Mouse (Mus musculus) embryonic facial prominence, embryonic 14.5 days (tissue): Measurements from ENCODE around the gene Srcin1. TPM values are rescaled to one million over a fixed set of nuclear protein-coding genes. Genes with fewer than 3 reads are reported as not detected.

ENCODE experiments used
- ATAC-seq: fragments of 200-750 bp; cut with Nextera tagmentation; 2 replicates; pipeline ENCODE4 v1.8.0; 2017; ENCODE audit warnings: low read depth, moderate number of reproducible peaks, moderate TSS enrichment
- DNase-seq: peaks from one replicate; pipeline ENCODE4 v3.0.0-alpha.2; 2015; ENCODE audit warnings: low spot score
- H3K27ac ChIP-seq: fragments of 300-500 bp; sonication (generic); replicated peaks from 2 replicates; pipeline ENCODE4 v1.5.1; 2014; ENCODE audit warnings: low read depth, mild to moderate bottlenecking, low read length, moderate library complexity
- H3K27me3 ChIP-seq: fragments of 300-500 bp; sonication (generic); replicated peaks from 2 replicates; pipeline ENCODE4 v1.6.1; 2014; ENCODE audit warnings: low read length; ENCODE audit not compliant: control insufficient read depth, insufficient read depth
- H3K36me3 ChIP-seq: fragments of 300-500 bp; sonication (generic); 2 replicates; pipeline ENCODE4 v1.6.1; 2014; ENCODE audit warnings: low read length, mixed read lengths; ENCODE audit not compliant: control insufficient read depth, insufficient read depth
- H3K4me1 ChIP-seq: fragments of 300-500 bp; sonication (generic); 2 replicates; pipeline ENCODE4 v1.6.1; 2014; ENCODE audit warnings: antibody characterized with exemption, low read length; ENCODE audit not compliant: control insufficient read depth, insufficient read depth
- H3K4me2 ChIP-seq: fragments of 300-500 bp; sonication (generic); 2 replicates; pipeline ENCODE4 v1.6.1; 2014; ENCODE audit warnings: low read depth, mild to moderate bottlenecking, low read length, moderate library complexity, mixed read lengths
- H3K4me3 ChIP-seq: fragments of 300-500 bp; sonication (generic); 2 replicates; pipeline ENCODE4 v1.5.1; 2014; ENCODE audit warnings: low read depth, mild to moderate bottlenecking, low read length
- H3K9ac ChIP-seq: fragments of 300-500 bp; sonication (generic); 2 replicates; pipeline ENCODE4 v1.6.1; 2014; ENCODE audit warnings: low read depth, mild to moderate bottlenecking, low read length, moderate library complexity, mixed read lengths
- H3K9me3 ChIP-seq: fragments of 300-500 bp; sonication (generic); 2 replicates; pipeline ENCODE4 v1.6.1; 2016; ENCODE audit warnings: low read length; ENCODE audit not compliant: control insufficient read depth
- WGBS: fragments of 180-500 bp; shearing (Covaris S2); extraction: QIAGEN DNeasy Blood & Tissue Kit; methylation state at CpG from one replicate; pipeline ENCODE4 v1.1.7; 2014; 5-methylcytosine and 5-hydroxymethylcytosine counted together
- polyA plus RNA-seq: library from polyadenylated mRNA; unstranded; fragments of >200 nt; fragmentation: Nextera tagmentation; extraction: Ambion mirVana; gene quantifications from 2 replicates; pipeline ENCODE4 v1.2.1, GENCODE M21; 2014

Srcin1 gene
- polyA plus RNA-seq, 1 experiment from 2014 or later = 1.6 TPM

DNA sequence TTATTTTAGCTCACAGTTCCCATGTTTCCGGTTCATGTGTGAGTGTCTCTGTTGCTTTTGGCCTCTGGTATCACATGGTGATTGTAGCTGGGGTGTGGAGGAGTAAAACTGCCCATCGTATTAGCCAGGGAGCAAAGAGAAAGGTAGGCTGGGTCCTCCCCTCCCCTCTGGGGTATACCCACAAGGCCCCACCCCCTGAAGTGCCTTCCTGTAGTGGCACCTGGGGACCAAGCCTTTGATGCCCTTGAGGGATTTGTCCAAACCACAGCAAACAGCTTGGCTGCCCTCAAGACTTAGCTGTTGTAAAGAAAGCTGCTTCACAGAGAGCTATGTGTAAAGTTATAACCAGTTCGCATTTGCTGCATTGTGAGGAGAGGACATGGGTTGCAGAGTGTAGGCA, 88.3 kb downstream of the Srcin1 start:
- no peak overlapping the region for H3K4me3 ChIP-seq
- no peak overlapping the region for H3K9ac ChIP-seq
- no peaks in the 10 kb centered on the region for H3K4me1 ChIP-seq
- no peak overlapping the region for H3K27ac ChIP-seq
- H3K9me3 ChIP-seq = no peaks in the 10 kb centered on the region
- ATAC-seq (no peak), DNase-seq (no peak)
- no peak overlapping the region for H3K4me2 ChIP-seq
- H3K27me3 ChIP-seq = no peaks in the 10 kb centered on the region
- peaks cover 83% of the 10 kb centered on the region for H3K36me3 ChIP-seq
- WGBS = 72% methylated on average over 3 of the region's 3 CpGs

GRCm38 (mm10) chr11:97485661-97486060, 90.3 kb downstream of the Srcin1 start:
- H3K27me3 ChIP-seq = no peaks in the 10 kb centered on the region
- H3K36me3 ChIP-seq = peaks cover 82% of the 10 kb centered on the region
- WGBS = 77% methylated on average over 8 of the region's 8 CpGs
- no peaks in the 10 kb centered on the region for H3K9me3 ChIP-seq
- no peak for DNase-seq
- no peak overlapping the region for H3K27ac ChIP-seq
- no peak overlapping the region for H3K4me3 ChIP-seq
- no peak overlapping the region for H3K4me2 ChIP-seq
- H3K9ac ChIP-seq = no peak overlapping the region
- H3K4me1 ChIP-seq = no peaks in the 10 kb centered on the region
- no peak for ATAC-seq

DNA sequence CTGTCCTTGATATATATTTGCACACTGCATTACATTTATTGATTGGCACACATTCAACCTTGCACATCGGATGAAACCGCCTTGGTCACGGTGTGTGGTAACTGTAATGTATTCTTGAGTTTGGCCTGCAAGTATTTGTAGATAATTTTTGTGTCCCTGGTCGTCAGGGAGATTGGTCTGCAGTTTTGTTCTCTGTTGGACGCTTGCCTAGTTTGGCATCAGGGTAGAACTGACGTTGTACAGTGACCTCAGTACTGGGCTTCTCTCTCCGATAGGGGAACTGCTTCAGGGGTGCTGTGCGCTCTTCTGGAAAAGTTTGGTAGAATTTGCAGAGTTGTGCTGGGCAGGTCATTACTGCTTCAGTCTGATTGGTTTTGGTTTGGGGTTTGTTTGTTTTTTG, 96.2 kb downstream of the Srcin1 start:
- Histone ChIP-seq H3K4me3 (no peak overlapping the region), H3K4me2 (no peak overlapping the region), H3K36me3 (peaks cover 88% of the 10 kb centered on the region), H3K9ac (no peak overlapping the region), H3K27ac (no peak overlapping the region), H3K4me1 (no peaks in the 10 kb centered on the region), H3K27me3 (no peaks in the 10 kb centered on the region), H3K9me3 (no peaks in the 10 kb centered on the region)
- WGBS = 79% methylated on average over 8 of the region's 8 CpGs
- DNase-seq (no peak), ATAC-seq (no peak)

GRCm38 (mm10) chr11:97479085-97479484, 96.9 kb downstream of the Srcin1 start:
- no peaks in the 10 kb centered on the region for H3K9me3 ChIP-seq
- no peak overlapping the region for H3K9ac ChIP-seq
- peaks cover 89% of the 10 kb centered on the region for H3K36me3 ChIP-seq
- DNase-seq = no peak
- no peak overlapping the region for H3K4me2 ChIP-seq
- 84% methylated on average over 10 of the region's 10 CpGs for WGBS
- no peaks in the 10 kb centered on the region for H3K4me1 ChIP-seq
- ATAC-seq = no peak
- no peaks in the 10 kb centered on the region for H3K27me3 ChIP-seq
- H3K27ac ChIP-seq = no peak overlapping the region
- no peak overlapping the region for H3K4me3 ChIP-seq

DNA sequence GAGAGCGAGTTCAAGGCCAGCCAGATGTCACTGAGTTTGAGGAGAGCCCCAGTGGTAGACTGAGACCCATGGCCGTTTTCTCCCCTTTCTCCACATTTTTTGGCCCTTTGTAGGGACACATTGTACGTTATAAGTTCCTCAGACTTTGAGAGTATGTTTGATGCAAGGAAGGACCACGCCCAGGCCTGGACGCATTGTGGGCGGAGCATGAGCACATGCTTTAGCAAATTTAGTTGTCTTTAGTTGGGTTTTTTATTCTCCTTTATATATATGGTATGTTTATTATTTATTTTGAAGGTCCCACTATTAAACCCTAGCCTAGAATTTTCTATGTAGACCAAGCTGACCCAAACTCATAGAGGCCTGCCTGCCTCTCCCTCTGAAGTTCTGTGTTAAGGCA, 97.6 kb downstream of the Srcin1 start:
- H3K4me2 ChIP-seq = no peak overlapping the region
- ATAC-seq = no peak
- WGBS = 82% methylated on average over 6 of the region's 6 CpGs
- H3K4me1 ChIP-seq = no peaks in the 10 kb centered on the region
- no peak for DNase-seq
- H3K4me3 ChIP-seq = no peak overlapping the region
- H3K9me3 ChIP-seq = no peaks in the 10 kb centered on the region
- no peak overlapping the region for H3K9ac ChIP-seq
- H3K27me3 ChIP-seq = no peaks in the 10 kb centered on the region
- no peak overlapping the region for H3K27ac ChIP-seq
- H3K36me3 ChIP-seq = peaks cover 92% of the 10 kb centered on the region

DNA sequence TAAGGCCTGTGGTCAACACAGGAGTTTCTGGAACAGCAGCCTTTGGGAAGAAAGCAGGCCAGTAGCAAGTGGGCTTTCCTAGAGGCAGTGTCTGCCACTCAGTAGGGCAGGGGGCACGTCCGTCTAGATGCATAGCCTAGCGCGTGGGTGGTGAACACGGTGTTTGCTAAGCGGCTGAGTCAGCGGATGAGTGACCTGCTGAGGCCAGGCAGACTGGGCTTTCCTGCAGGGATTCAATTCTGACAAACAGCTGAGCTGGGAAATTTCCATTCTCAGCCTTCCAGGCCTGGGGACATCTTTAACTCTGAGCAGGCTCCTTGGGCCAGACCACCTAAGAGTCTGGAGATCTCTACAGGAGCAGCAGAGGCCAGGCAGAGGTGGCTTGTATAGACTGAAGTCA, 98.6 kb downstream of the Srcin1 start:
- H3K9me3 ChIP-seq = no peaks in the 10 kb centered on the region
- no peaks in the 10 kb centered on the region for H3K27me3 ChIP-seq
- ATAC-seq (no peak), DNase-seq (no peak)
- WGBS = 76% methylated on average over 7 of the region's 7 CpGs
- no peak overlapping the region for H3K4me2 ChIP-seq
- no peaks in the 10 kb centered on the region for H3K4me1 ChIP-seq
- no peak overlapping the region for H3K4me3 ChIP-seq
- H3K27ac ChIP-seq = no peak overlapping the region
- no peak overlapping the region for H3K9ac ChIP-seq
- H3K36me3 ChIP-seq = peaks cover 92% of the 10 kb centered on the region

- no peaks in the 10 kb centered on the region for H3K9me3 ChIP-seq
- no peak overlapping the region for H3K4me2 ChIP-seq
- 58% methylated on average over 8 of the region's 8 CpGs for WGBS
- H3K27me3 ChIP-seq = no peaks in the 10 kb centered on the region
- no peak overlapping the region for H3K27ac ChIP-seq
- no peaks in the 10 kb centered on the region for H3K4me1 ChIP-seq
- DNase-seq (peak; percentile 81), ATAC-seq (no peak)
- H3K36me3 ChIP-seq = peaks cover 92% of the 10 kb centered on the region
- H3K4me3 ChIP-seq = no peak overlapping the region
- H3K9ac ChIP-seq = no peak overlapping the region
Observed at GRCm38 (mm10) chr11:97476334-97477095, 99.5 kb downstream of the Srcin1 start.

- WGBS = 80% methylated on average over 6 of the region's 6 CpGs
- DNase-seq (no peak), ATAC-seq (no peak)
- H3K27me3 ChIP-seq = no peaks in the 10 kb centered on the region
- no peak overlapping the region for H3K4me2 ChIP-seq
- no peaks in the 10 kb centered on the region for H3K9me3 ChIP-seq
- no peak overlapping the region for H3K9ac ChIP-seq
- no peaks in the 10 kb centered on the region for H3K4me1 ChIP-seq
- peaks cover 95% of the 10 kb centered on the region for H3K36me3 ChIP-seq
- H3K4me3 ChIP-seq = no peak overlapping the region
- H3K27ac ChIP-seq = no peak overlapping the region
Observed at GRCm38 (mm10) chr11:97471276-97471675, 104.7 kb downstream of the Srcin1 start.

- H3K4me3 ChIP-seq = no peak overlapping the region
- no peaks in the 10 kb centered on the region for H3K4me1 ChIP-seq
- no peaks in the 10 kb centered on the region for H3K27me3 ChIP-seq
- ATAC-seq = no peak
- H3K9me3 ChIP-seq = no peaks in the 10 kb centered on the region
- 94% methylated on average over 7 of the region's 7 CpGs for WGBS
- H3K36me3 ChIP-seq = peaks cover 94% of the 10 kb centered on the region
- H3K4me2 ChIP-seq = no peak overlapping the region
- H3K9ac ChIP-seq = no peak overlapping the region
- DNase-seq = no peak
- H3K27ac ChIP-seq = no peak overlapping the region
Observed at GRCm38 (mm10) chr11:97469828-97470227, 106.2 kb downstream of the Srcin1 start.
